Mouse (Mus musculus) regulatory T cell (primary cell): Measurements from ENCODE around the gene Abhd17b.
"Not testable (repeated sequence)": the region's sequence is repeated elsewhere in the genome, so short reads cannot be mapped to it uniquely, and the experiment has no call there.

Source experiments
- in situ Hi-C: fragments of 300-600 bp; cut with MboI, MseI; formaldehyde crosslinking; loops from one replicate; pipeline ENCODE4 v1.15.1; 2025; ENCODE audit warnings: high pct_unique_total_duplicates

Gene Abhd17b

DNA sequence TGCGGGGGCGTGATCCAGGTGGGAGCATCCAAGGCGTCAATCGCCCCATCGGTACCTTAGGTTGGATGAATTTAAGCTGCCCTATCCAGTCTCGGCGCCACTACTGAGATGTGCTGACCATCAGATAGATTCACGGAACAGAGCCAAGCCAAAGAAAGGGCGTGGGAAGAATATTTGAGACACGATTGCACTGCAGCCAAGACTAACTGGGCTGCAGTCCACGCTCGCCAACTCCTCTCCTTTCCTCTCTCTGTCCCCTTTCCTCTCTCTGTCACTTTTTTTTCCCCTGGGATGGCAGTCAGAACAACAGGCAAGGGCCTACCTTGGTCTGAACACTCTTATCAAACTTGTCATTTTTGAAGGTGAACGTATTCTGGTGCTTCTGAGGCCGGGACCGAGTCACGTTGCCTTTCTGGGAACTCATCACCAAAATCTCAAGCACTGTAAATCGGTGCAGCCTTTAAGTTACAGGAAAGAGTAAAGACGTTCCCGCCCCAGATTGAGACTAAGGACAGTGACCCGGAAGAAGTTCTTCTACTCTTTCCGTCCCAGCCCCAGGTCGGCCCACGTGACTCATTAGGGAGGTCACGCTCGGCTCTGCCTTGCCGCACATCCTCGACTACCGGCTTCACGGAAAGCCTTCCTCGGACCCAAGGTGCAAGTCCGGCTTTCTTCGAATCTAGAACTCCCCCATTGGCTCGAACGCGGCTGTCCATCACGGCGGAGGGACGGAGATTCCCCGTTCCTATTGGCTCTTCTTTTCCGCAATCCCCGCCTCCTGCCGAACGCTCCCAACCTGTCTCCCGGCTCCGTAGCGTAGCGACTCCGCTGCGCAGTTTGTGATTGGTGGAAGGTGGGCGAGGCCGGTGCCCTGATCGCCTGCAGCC is 457 bp upstream of the Abhd17b start, which contains the start of gene 1110059E24Rik:
Gene 1110059E24Rik, minus strand, starts transcription at position 692 of the 887 bp plus-strand sequence.
- in situ Hi-C loops: loop anchor here (10.0 kb wide), 2 partner anchors 62 to 1492 kb away; partner anchors contain the start of gene Klf9

DNA sequence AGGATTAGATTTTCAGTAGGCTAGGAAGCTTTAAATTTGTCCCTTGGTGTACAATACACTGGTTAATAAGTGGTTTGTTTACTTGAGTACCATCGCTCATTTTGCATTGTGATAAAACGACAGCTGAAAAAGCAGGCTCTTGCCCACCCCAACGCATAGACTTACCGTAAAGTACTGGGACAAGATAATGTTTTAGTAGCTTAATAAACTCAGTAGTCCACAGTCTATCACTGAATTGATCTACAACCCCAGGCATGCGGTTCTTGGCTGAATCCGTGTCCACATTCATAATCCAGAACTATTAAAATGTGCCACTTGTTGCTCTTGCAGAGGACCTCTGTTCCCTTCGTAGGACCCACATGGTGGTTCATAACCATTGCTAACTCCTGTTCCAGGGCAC is 1.8 kb downstream of the Abhd17b start:
- in situ Hi-C loops: loop anchor here (10.0 kb wide), 2 partner anchors 60 to 1490 kb away; partner anchors contain the start of gene Klf9

DNA sequence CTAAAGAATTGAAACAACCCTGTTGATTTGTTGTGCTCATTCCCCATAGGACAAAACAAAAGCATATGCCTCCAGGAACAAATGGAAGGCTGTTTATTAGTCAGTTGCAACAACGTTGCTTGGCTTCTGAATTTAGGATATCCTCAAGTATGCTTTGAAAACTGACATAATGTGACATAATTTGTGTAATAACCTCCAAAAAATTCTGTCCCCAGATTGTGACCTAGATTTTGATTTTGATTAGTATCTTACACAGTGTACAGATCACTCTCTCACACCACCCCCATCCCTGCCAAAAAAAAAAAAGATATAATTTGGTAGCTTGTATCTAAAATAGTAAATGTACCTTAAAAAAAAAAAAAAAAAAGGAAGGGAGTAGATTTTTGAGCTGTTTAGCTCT is 7.7 kb downstream of the Abhd17b start:
- in situ Hi-C loops: loop anchor here (5.0 kb wide), 1 partner anchor 72 kb away; no protein-coding TSS in a partner anchor

DNA sequence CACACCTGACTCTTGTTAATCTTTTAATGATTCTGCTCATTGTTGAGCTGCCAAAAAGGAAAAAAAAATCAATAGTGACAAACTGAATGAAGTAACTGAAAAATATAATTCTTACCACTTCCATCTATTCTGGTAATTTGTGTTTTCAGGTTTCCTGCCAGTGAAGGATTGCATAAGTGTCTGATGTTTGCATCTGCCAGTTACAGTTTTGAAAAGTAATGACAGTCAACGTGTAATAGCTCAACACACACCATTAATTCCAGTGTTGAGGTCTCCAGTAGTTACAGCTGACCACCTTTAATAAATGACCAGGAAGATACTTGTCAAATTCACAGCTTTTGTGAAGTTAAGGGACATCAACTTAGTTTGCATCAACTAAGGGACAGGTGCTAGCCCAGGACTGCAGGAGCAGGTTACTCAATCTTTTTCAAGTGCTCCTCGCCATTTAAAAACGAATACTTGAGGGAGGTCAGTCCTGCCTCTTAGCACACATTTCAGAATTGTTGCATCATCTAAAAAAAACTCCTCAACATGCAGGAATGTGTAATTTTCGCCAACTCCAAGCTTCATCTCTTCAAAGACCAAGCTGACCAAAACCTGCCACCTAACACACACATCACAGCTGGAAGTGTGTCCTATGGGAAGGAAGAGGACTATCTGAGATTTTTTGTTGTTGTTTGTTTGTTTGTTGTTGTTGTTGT is 10.9 kb downstream of the Abhd17b start:
- in situ Hi-C loops: loop anchor here (5.0 kb wide), 1 partner anchor 68 kb away; no protein-coding TSS in a partner anchor

DNA sequence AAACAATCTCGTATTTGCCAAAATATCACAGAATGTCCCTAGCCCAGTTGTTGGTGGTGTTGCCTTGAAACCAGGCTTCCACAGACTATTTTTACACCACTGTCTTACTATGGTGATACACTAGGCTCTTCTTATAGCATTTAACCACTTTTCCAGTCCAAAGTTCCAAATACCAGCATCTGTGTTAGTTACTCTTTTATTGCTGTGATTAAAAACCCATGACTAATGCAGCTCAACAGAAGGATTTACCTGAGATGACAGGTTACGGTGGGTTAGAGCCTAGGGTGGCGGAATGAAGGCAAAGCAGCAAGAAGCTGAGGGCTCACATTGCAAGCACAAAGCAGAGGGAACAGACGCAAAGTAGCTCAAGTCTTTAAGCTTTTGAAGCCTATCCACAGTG is 16.7 kb downstream of the Abhd17b start:
- in situ Hi-C loops: no loop called here

DNA sequence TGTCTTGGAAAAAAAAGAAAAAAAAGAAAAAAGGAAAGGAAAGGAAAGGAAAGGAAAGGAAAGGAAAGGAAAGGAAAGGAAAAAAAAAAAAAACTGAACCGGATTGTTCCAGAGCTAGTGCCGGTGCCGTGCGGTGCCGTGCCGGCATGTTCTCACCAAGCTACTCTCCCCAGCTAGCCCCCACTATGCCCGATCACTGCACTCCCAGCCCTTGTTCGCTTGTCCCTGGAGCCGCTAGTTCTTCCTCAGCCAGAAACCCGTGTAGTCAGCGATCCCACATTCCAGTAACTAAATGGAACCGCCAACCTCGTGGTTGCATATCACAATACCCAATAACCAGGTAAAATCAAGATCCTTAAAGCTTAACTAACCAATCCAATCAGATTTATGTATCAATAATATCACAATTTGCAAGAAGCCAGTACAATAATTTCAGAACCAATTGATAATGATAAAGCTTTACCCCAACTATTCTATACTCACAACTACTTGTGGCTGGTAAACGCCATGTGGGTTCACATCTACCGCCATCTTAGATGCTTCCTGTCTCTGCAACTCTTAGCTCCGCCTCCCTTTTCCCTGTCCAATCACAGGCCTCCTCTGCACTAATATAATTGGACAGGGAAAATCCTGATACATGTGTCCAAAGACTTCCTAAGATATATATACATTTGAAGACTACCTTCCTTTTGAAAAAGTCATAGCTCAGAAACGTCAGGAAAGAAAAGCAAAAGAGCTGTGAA is 21.5 kb downstream of the Abhd17b start:
- in situ Hi-C loops: no loop called here

DNA sequence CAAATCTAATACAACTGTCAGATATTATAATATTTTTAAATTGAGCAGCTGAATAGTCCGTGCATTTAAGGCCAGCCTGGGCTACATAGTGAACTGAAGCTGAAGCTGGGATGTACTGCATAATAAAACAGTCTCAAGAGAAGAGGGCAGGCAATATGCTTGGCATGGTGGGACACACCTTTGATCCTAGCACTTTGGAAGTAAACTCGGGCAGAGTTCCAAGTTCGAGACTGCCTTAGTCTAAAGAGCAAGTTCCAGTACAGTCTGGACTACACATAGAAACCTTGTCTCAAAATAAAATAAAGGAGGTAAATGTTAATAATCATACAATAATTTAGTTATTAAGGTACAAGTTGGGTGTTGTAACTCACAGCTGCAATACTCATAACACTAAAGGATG is 27.1 kb downstream of the Abhd17b start:
- in situ Hi-C loops: no loop called here

DNA sequence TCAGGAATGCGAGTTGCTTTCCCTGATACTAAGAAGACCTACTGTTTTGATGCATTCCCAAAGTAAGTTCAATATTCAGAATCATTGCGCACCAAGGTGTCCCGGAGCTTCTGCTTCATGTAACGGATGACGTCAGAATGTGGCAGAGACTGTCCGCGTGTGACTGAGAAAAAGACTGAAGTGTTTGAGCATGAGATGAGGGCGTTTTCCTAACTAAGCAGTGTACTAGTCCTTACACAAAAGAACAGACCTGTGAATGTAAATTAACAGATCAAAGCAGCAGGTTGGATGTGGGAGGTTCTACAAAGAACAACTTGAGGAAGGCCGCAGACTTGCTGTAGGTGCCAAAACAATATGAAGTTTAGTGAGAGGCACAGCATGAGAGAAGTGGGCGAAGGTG is 28.0 kb downstream of the Abhd17b start:
- in situ Hi-C loops: no loop called here

DNA sequence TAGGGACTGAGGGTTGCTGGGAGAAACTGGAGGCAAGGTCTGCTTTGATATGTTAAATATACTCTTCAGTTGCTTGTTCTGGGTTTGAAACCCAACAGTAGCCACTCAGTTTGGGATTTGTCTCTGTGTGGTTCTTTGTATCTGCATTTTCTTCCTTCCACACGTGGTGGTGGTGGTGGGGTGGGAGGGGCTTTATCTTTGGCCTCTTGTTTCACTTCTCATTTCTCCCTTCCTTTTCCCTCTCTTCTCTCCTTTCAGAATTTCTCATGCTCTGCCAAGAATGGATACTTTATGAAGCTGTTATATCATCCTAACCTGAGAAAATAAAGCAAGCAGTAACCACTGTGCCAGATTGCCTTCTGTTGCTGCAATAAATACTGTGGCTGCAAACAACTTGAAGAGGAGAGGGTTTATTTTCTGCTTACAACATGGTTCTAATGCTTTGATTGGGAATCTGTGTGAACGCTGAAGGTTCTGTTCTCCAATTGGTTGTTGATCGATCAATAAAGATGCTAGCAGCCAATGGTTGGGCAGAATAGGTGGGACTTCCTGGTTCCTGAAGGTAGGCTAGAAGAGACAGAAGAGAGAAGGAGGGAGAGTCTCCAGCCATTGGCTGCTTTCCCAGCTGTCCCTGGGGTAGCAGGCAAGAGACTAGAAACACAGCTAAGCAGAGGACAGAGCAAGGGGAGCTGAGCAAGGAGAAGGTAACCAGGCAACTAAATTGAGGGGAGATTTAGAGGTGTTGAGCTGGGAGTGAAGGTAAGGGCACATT is 60.5 kb downstream of the Abhd17b start:
- in situ Hi-C loops: loop anchor here (10.0 kb wide), 1 partner anchor 59 kb away; the partner anchor contains the start of genes 1110059E24Rik and Abhd17b

DNA sequence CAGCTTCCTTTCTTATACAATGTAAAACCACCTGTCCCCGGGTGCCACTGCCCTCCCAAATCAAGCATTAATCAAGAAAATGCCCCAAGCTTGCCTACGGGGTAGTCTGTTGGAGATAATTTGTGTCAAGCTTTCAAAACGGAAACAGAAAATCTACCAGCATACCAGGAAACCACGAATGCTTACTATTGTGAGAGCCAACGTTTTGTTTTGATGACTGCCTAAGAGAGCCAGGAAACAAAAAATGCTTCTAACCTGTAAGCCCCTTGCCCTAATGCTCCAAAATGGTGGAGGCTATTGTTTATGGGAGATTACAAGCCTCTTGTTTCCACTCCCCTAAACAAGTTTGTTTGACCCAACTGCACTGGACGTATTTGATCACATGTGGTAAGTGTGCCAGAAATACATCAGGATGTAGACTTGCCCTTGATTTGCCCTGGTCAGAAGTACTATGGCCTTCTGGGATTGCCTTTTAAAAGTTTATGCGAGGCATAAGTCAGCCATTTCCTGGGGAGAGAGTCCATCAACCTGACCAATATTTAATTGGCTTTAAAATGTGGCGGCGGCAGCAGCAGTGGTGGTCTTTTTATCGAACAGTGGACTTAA is 61.4 kb downstream of the Abhd17b start:
- in situ Hi-C loops: loop anchor here (10.0 kb wide), 1 partner anchor 60 kb away; the partner anchor contains the start of genes 1110059E24Rik and Abhd17b

DNA sequence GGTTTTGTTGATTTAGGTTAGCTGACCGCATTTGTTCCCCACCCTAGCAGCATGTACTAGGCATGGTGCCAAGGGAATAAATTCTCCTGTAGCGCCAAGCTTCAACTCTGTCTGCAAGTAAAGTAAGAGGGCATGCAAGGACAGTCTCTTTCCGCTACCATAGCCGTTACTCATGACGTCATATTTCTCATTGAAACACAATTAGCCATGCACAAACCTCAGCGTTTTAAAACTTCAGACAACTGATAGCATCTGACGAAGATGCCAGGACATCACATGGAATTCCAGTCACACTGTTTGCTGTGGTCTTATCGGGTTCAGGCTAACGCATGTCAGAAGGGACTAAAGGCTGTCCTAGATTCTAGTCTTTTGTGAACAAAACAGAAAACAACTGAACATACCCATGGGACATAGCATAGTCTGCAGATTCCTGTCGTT is 62.0 kb downstream of the Abhd17b start:
- in situ Hi-C loops: loop anchor here (10.0 kb wide), 1 partner anchor 60 kb away; the partner anchor contains the start of genes 1110059E24Rik and Abhd17b

DNA sequence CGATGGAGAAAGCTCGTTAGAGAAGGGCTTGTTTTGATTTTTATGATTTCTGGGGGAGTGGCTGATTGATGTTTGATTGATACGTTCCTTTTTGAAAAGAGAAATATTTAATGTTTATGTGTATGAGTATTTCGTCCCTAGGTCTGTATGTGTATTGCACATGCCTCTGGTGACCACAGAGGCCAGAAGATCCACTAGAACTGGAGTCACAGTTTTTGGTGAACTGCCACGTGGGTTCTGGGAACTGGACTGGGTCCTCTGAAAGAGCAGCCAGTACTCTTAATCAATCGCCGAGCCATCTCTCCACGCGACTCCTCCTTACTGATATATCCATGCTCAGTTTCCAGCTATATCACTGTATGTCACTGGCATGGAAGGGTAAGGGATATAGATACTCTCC is 62.5 kb downstream of the Abhd17b start:
- in situ Hi-C loops: loop anchor here (10.0 kb wide), 1 partner anchor 61 kb away; the partner anchor contains the start of genes 1110059E24Rik and Abhd17b

DNA sequence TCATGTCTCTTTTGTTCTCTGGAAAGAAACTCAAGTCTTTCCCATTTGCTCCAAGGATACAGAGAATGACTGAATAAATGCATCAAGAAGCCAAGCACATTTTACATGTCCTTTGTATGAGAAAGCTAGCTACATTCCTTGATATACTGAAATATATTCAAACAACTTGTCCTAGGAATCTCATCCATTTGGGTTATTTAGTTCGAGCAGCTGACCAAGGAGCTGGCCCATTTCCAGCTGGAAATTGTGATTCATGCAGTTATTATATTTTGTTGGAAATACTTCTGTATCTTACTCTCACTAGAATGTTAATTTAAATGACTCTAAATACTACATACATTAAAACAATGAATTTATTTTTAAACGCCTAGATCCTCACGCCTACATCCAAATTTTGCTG is 63.5 kb downstream of the Abhd17b start:
- in situ Hi-C loops: loop anchor here (10.0 kb wide), 1 partner anchor 62 kb away; the partner anchor contains the start of genes 1110059E24Rik and Abhd17b

DNA sequence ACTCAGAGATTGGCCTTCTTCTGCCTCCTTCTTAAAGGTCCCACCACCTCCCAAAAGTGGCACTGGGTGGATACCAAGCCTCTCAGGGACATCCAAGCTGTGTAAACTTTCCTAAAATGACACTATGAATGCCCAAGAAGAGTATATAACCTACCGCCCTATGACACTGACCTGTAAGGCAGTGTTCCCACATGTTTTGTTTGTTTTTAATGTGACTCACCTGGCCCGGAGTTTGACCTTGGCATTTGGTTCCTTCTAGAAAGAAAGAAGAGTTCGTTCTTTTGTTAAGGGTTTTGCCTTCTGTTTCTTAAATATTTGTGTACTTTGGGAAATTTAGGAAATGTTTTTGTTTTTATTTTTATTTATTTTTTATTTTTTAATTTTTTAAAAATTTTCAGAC is 66.2 kb downstream of the Abhd17b start:
- in situ Hi-C loops: loop anchor here (10.0 kb wide), 1 partner anchor 64 kb away; the partner anchor contains the start of genes 1110059E24Rik and Abhd17b

DNA sequence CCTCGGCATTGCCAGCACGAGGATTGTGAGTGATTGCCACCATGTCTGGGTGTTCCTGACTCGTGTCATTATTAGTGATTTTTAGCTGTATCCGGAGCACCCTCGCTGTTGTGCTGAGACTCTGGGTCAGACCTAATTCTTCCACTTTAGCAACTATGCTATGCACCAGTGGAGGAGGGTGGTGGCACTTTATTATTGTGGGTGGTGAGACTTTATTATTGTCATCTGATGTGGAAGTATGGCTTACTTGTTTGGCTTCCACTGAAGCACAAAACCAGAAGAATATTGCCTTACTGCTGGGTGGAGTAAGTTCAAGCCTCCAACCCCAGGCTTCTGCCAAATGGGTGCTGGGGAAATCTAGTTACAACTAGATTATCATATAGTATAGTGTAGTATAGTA is 68.0 kb downstream of the Abhd17b start:
- in situ Hi-C loops: no loop called here

DNA sequence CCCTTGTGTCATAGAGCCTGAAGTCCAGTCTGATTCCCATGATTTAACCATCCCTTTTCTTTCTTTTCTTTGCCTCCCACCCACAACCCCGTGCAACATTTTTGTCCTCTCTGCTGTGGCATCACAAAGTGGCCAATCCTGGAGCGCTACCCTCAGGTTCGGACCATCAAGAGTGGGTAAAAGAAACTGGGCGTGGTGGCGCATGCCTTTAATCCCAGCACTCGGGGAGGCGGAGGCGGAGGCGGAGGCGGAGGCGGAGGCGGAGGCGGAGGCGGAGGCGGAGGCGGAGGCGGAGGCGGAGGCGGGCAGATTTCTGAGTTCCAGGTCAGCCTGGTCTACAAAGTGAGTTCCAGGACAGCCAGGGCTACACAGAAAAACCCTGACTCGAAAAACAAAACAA is 70.3 kb downstream of the Abhd17b start:
- in situ Hi-C loops: not testable (repeated sequence)

DNA sequence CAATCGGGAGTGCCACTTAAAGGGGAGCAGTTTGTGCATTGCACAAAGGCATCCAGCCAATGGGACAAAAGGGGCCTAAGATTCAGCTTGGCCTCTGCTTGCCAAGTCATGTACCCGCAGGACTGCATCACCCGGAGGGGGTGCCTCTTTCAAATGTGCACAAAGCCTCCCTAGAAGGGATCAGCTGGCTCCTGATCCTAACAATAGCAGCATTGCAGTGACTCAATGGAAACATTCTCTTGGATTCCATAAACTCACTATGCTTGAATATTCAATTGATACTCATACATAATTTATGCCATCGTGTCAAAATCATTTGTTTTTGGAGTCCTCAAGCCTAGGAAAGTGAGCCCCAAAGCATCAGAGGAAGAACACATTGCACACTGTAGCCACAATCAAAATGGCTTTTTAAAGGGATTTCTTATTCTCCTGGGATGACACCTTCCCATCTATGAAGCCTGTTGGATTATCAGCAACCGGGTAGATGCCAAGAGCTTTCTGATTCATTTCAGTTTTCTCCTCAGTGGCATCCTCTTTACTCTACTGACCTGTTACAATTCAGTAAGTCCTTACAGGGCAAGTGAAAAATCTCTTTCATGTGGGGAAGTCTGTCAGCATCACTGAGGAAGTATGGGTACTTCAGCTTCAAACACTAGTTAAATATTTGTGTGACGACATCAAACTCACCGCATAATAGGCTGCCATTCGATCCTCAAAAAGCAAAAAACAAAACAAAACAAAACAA is 71.1 kb downstream of the Abhd17b start:
- in situ Hi-C loops: no loop called here

DNA sequence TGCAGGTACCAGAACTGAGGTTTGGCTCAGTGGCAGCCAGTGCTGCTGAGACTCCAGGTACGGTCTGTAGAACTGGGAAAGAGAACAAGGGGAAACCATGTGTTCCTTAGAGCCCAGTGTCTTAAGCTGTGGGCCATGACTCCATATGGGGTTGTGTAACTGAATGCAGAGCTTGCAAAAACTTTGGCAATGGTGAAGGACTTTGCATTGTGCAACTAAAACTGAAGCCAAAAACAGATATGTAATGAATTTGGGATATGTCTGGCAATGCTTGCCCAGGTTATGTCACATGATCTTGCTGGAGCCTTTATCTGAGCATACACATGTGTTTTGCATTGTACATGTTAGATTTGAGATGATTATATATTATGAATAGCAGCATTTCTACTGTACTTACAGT is 72.2 kb downstream of the Abhd17b start:
- in situ Hi-C loops: loop anchor here (25.0 kb wide), 1 partner anchor 688 kb away; no protein-coding TSS in a partner anchor

DNA sequence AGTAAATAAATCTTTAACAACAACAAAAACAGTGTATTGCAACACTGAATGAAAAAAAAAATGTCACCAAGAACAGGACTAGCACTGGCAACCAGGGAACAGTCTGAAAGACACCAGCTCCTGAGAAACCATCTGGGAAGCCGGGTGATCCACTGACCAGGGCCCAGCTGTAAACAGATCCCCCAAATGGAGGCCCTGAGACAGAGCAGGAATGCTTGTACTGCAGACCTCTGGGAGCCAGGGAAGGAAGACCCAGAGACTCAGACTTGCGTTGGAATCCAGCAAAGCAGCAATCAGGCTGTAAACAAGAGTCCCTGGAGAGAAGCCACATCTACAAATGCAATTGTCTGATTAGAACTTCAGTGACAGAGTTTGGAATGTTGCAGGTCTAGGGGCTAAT is 74.1 kb downstream of the Abhd17b start:
- in situ Hi-C loops: loop anchor here (25.0 kb wide), 1 partner anchor 690 kb away; no protein-coding TSS in a partner anchor
